Mouse (Mus musculus) gastrocnemius, adult 18-20 months (tissue): ENCODE results near the gene Hoxc10. TPM values are rescaled to one million over a fixed set of nuclear protein-coding genes. Genes with fewer than 3 reads are reported as not detected.

ENCODE experiments used
- DNase-seq: peaks from one replicate; pipeline ENCODE4 v3.0.0; 2021; ENCODE audit warnings: low spot score
- long read RNA-seq, 2 experiments: library from polyadenylated mRNA; stranded (forward); transcript quantifications; one replicate each; pipeline ENCODE4 v2.0.0; 2021
- total RNA-seq, 2 experiments: library from RNA; stranded (reverse); gene quantifications; 2 replicates each; pipeline ENCODE4 v1.2.3; 2021

Hoxc10 gene
- total RNA-seq: 10 to 100 TPM; 78.5 to 88.0 TPM
- long read RNA-seq, experiment 1, transcript Hoxc10-201 (2 exons, 1,909 nt): major isoform, 65 of 67 reads
- long read RNA-seq, experiment 1, partial matches to known transcripts: 0 of 67 reads
- long read RNA-seq, experiment 1, other reads (novel, unspliced or antisense): 2 of 67 reads
- long read RNA-seq, experiment 2, transcript Hoxc10-201 (2 exons, 1,909 nt): major isoform, 43 of 45 reads
- long read RNA-seq, experiment 2, partial matches to known transcripts: 2 of 45 reads
- long read RNA-seq, experiment 2, other reads (novel, unspliced or antisense): 0 of 45 reads

GRCm38 (mm10) chr15:102966776-102967311, at the start of gene Hoxc10:
Gene Hoxc10 (plus strand): TSS chr15:102966796.
- DNase-seq: peak; percentile 50

- DNase-seq: no peak
Measured at GRCm38 (mm10) chr15:102917972-102918572, 48.5 kb upstream of the Hoxc10 start.

GRCm38 (mm10) chr15:102918611-102919265, 47.9 kb upstream of the Hoxc10 start:
- DNase-seq: no peak

- DNase-seq: no peak
Measured at GRCm38 (mm10) chr15:102919336-102920180, 47.0 kb upstream of the Hoxc10 start.

GRCm38 (mm10) chr15:102920619-102921018, 46.0 kb upstream of the Hoxc10 start:
- DNase-seq: peak; percentile 80

- DNase-seq: no peak
Measured at GRCm38 (mm10) chr15:102921053-102922011, 45.3 kb upstream of the Hoxc10 start, which contains the start of gene Hoxc13. Gene Hoxc13 (plus strand): TSS chr15:102921103.

- no peak for DNase-seq
Measured at GRCm38 (mm10) chr15:102922012-102922362, 44.6 kb upstream of the Hoxc10 start.

- DNase-seq: no peak
Measured at GRCm38 (mm10) chr15:102922636-102923500, 43.7 kb upstream of the Hoxc10 start.

GRCm38 (mm10) chr15:102927032-102927645, 39.5 kb upstream of the Hoxc10 start:
- DNase-seq: no peak

GRCm38 (mm10) chr15:102931706-102932358, 34.8 kb upstream of the Hoxc10 start:
- no peak for DNase-seq

GRCm38 (mm10) chr15:102934438-102934837, 32.2 kb upstream of the Hoxc10 start:
- no peak for DNase-seq

GRCm38 (mm10) chr15:102934897-102935296, 31.7 kb upstream of the Hoxc10 start:
- no peak for DNase-seq

- DNase-seq: no peak
Measured at GRCm38 (mm10) chr15:102936279-102936972, 30.2 kb upstream of the Hoxc10 start, which contains the start of gene Hoxc12. Gene Hoxc12 (plus strand): TSS chr15:102936757.

- DNase-seq: no peak
Measured at GRCm38 (mm10) chr15:102937036-102937666, 29.4 kb upstream of the Hoxc10 start.

- DNase-seq: no peak
Measured at GRCm38 (mm10) chr15:102939256-102940155, 27.1 kb upstream of the Hoxc10 start.
